Mouse (Mus musculus): ENCODE measurements at regions not wholly inside any gene's neighbourhood (a gene's known extent, or its start where the extent isn't known, plus 50 kb on each side); places are given as distances from the start of the nearest gene placed in this dataset.
A peak's percentile ranks its signal among the peaks of the same experiment; 100 is the strongest.

DNA sequence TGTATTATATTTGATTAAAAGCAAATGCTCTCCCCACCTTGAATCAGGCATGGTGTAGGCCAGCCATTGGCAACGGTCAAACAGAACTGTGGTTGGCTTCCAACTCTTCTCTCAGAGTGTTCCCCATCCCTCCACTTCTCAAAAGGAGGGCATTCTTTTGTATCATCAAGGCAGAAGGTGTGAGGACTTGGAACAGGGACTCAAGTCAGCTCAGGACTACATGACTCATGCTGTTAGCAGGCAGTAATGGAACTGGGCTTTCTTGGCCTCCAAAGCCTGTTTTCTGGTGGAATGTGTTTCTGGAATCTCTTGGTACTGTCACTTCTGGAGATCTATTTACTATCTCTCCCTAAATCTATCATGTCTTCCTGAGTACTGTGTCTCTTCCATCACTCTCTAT, 216.3 kb upstream of the Slc30a5 start:
- no peak for DNase-seq (ENCODE audit: low spot score in 2 of 2)

DNA sequence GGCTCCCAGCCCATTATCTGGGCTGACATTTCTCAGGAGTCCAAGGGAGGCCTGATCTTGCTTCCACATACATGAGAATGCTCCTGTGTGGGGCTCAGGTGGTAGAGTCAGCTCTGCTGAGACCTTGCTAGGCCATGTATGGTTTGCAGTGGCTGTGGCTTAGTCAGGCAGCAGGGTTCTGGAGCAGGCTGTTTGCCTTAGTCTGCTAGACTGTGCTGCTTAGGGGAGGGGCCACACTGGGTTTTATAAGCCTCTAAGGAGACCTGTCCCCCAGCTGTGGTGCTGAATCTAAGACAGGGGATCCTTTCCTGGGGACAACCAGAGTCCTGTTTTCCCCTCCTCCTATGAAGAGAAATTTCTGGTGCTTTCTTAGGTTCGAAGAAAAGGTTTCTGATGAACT, 199.4 kb upstream of the Slc30a5 start:
- peak in 1 of 2 experiments; percentile 24 for DNase-seq (ENCODE audit: low spot score in 2 of 2)

DNA sequence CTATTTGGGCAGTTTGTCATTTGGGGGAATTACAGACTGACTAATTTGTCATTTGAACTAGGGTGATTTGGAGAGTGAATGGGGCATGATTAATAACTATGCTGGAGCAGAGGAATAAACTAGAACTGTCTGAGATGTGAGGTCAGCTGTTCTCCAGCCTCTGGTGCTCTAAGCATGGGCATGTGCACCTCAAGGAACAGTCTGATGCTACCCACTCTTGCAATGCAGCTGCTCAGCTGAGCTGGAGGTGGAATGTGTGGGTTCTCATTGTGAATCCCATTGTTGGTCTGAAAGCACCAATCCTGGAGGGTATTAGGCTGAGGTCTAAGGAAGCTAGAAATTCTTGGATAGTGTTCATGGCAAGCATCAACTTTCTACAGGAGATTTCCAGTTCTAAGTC, 192.8 kb upstream of the Slc30a5 start:
- no peak for DNase-seq (ENCODE audit: low spot score in 2 of 2)

DNA sequence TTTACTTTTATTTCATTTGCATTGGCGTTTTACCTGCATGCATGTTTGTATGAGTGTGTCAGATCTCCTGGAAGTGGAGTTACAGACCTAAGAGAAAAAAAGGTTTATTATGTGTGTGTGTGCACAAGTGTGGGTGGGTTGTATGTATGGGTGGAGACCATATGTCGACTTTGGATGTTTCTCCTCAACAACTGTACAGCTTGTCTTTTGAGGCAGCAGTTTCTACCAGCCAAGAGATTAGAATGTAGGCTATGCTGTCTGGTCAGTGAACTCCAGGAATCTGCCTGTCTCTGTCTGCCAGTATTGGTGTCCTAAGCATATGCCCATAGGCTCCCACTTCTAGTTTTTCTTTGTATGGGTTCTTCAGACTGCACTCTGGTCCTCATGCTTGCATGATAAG, 192.3 kb upstream of the Slc30a5 start:
- DNase-seq (ENCODE audit: low spot score in 2 of 2): no peak

DNA sequence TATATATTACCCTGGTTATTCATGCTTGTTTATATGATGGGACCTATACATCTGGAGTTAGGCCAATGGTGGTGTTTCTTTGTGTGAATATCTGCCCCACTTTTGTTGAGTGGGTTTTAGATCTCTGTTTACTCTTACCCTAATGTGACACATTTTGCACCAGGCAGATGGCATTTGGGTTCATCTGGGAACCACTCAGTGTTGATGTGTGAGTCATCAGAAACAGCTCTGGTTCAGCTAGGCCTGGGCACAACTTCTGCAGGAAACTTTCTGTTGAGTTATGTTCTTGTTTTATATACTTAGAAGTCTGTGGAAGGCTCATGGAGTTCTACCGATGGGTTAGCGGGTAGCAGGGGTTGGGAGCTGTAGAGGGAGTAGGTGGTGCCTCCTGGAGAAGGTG, 191.7 kb upstream of the Slc30a5 start:
- no peak for DNase-seq (ENCODE audit: low spot score in 2 of 2)

DNA sequence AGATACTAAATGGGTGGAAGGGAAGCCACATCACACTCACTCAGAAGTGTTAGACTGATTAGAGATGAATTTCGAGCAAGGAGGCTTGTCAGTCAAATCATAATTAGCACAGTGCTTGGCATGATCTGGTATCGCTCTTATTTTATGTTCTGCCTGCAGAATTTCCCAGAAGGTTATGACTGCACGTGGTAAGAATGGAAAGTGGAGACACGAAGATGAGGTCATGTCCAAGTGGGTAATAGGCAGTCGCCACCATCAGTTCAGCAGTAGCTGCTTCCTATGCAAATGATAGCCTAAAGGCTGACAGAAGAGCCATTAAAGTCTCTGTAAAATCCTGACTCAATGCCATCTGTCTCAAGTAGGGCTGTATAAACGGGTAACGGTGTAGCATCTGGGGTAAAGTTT, 186.0 kb upstream of the Slc30a5 start:
- no peak for DNase-seq (ENCODE audit: low spot score in 2 of 2)

DNA sequence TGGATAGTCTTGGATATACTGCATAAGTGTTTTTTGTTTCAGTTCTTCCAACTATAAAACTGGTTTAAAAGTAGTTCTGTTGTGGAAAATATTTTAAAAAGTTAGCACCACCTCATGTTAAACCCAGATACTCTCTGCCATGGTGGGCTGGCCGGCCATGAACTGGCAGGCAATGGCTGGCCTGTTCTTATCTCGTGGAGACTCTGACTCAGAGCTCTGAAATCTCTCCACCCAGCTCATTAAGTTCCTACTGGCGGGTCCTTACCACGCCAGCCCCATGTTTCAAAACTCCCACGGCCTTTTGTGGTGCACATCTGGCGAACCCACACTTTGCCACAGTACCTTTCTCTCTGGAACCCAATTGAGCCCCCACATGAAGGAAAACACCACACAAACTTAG, 183.8 kb upstream of the Slc30a5 start:
- DNase-seq (ENCODE audit: low spot score in 2 of 2): no peak

DNA sequence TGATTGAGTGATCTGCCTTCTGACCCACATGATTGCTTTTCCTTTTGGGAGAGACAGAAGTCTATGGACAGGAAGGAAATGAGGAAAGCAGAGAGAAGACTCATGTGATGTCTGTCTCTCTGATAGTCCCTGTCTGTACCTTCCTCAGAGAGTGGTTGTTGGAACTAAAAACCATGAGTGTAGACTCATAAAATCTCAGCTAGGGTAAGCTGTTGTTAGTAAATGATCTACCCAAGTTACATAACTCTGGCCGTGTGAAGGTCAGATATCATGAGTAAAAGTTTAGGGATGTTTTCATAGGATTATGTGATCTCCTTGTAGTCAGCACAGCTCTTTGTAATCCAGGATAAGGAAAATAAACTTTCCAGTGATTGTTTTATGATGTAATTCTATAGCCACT, 183.0 kb upstream of the Slc30a5 start:
- no peak for DNase-seq (ENCODE audit: low spot score in 2 of 2)

DNA sequence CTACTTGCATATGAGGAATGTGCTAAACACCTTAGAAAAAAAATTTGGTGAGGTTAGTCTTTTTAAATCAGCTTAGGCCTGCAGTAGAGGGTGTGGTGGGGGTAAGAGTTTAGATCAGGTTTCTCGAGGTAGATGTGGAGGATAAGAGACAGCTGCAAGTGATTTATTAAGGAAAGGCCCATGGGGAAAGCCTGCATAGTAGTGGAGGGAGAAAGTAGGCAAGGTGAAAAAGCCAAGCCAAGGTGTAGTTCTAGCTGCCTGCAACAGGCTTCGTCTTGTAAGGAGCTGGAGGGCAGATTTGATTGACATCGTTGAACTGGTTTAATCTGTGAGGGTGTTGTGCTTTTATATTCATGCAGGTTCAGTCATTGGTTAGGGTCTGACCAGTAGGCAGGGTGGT, 182.2 kb upstream of the Slc30a5 start:
- no peak for DNase-seq (ENCODE audit: low spot score in 2 of 2)

DNA sequence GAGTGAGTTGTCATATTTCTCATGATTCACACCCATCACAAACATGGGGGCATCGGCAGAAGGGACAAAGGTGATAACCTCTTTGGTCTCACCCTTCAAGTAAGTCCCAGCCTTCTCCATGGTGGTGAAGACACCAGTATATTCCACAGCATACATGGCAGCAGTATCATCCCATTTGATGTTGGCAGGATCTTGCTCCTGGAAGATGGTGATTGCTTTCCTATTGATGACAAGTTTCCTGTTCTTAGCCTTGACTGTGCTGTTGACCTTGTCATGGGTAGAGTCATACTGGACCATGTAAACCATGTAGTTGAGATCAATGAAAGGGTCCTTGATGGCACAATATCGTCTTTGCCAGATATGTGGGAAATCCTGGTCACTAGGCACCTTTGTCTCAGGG, 180.4 kb upstream of the Slc30a5 start:
- no peak for DNase-seq (ENCODE audit: low spot score in 2 of 2)

DNA sequence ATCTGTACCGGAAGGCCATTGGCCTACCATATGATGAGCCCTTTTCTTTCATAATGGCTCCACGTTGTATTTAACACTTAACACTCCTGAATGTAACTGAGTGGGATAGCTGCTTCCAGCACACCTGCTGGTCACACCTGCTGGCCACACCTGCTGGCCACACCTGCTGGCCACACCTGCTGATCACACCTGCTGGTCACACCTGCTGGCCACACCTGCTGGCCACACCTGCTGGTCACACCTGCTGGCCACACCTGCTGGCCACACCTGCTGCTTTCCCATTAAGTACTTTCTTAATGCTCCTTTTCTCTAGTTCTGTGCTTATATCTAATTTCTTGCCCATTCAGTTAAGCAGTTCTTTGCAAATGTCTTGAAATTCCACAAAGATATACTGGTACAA, 157.4 kb upstream of the Slc30a5 start:
- DNase-seq (ENCODE audit: low spot score in 2 of 2): no peak

DNA sequence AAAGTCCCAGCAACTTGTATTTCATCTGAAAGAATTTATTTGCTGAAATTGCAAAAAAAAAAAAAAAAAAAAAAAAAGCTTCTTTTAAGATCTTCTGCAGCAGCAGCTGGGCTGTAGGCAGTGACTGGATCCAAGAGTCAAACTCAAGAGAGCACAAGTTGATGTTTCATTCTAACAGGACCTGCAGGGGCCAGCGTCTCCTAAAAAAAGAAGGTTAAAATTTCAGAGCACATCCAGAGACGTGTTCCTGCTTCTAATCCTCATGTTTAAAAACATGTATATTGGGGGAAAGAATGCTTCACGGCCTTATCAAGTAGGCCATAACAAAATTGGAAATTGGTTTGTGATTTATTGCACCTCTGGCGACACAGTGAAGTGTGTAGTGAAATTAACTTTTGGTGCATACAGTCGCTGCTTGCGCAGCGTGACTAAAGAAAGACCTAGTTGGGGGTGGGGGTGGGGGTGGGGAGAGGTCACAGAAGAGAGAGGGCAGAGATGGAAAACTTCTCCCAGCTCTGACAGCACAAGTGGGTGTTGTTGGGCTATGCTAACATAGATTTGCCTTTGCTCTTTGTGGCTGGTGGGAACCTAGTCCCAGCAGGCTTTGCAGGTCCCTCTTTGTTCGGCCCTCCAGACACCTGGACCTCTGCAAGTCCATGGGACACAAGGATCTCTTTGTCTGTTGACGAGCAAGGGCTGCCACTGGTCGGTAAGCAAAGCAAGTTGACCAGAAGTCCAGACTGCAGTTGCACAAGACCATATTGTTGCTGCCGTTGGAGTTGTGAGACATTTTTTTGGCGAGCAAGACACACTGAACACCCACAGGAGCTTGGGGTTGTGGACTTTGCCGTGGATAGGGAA, 155.7 kb upstream of the Slc30a5 start:
- DNase-seq (ENCODE audit: low spot score in 2 of 2): no peak

DNA sequence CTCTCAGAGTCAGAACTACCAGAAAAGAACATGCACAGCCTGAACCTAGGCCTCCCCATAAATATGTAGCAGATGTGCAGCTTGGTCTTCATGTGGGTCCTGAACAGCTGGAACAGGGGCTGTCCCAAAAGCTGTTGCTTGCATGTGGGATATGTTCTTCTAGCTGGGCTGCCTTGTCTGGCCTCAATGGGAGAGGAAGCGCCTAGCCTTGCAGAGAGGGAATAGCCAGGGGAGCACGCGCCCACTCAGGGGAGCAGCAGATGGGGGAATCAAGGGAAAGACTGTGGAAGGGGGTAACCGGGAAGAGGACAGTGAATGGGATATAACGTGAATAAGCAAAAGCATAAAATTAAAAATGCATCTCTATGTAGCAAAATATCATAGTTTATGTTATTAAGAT, 154.9 kb upstream of the Slc30a5 start:
- DNase-seq (ENCODE audit: low spot score in 2 of 2): no peak

DNA sequence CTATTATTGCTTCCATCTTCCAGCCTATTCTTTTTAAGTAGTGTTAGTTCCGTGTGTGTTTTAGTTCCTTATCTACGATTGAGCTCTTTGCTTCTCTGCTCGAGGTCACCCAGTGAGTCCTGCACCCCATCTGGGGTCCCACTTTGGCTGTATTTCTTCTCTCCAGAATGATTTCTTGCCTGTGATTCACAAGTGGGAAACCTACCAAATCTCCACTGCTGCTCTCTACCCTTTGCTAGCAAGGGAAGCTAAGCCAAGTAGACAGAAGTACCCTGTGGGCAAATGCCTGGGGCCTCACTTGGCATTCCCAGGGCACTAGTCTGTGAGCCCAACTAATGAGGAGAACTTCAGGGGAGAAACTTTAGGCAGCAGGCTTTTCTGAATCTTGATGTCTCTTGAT, 142.5 kb upstream of the Slc30a5 start:
- DNase-seq (ENCODE audit: low spot score in 2 of 2): no peak

DNA sequence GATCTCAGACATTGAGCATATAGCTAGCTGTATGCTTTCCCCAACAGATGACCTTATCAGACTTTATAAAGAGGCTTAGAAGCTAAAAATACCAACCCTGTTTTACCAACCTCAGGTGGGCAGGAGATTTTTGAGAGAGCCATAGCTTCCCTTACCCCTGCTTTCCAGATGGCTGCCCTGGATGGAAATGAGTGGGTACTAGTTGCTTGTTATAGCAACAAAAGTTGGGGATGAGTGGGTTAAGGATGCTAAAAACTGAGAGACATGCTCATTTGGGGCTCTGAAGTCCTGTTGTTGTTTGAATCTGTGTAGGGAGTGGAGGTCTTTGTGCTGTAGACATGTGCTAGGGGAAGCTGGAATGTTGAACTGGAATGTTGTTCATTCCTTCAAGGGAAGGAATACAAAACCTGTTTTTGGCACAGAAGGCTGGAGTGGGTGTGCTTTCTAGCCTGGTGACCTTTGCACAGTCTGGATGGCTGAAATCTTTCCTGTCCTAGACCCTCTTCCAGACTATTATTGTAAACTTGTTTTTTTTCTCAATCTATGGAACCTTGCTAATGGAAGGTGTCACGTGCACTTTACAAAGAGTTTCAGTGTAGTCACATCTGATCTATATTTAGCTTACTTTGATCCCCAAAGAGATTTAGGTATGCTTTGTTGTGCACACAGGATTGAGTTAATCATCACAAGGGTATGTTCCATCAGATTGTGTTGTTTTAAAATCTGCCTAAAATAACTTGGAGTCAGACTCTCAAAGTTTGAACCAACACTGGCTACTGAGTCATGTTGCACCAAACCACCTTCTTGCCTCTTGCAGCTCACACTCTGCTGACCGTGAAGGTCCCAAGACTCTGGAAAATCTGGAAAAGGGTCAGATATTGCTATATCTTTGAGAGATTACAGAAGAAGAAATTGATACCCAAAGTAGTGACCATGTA, 138.1 kb upstream of the Slc30a5 start:
- no peak for DNase-seq (ENCODE audit: low spot score in 2 of 2)

DNA sequence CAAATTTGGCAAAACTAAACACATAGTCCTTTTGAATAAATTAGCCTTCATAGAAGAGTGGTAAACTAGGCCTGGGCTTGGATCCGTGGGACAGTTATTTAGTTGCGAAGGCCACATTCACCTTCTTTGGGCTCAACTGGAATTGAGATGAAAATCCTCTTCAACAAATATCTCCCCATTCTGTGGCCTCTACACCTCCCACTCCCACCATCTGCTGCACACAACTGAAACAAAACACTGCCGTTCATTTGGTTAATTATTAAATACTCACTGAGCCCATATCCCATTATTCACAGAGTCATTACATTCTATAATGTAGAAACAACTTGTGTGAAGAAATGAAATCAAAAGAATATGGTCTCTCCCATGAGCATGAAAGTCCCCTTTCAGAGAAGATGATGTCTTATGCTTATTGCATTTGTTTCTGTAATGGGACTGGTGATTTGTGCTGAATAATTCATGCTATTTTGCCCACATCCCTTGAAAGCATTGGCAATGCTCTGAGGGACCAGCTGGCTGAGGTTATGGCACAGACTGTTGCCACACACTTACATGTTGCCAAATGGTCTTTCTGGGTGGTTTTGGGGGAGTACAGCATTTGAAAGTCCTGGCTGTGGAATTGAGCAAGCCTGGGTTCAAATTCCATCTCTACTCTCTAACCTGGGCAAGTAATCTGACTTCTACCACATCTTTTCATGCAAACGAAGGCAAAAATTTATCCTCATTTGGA, 129.7 kb upstream of the Slc30a5 start:
- no peak for DNase-seq (ENCODE audit: low spot score in 2 of 2)

DNA sequence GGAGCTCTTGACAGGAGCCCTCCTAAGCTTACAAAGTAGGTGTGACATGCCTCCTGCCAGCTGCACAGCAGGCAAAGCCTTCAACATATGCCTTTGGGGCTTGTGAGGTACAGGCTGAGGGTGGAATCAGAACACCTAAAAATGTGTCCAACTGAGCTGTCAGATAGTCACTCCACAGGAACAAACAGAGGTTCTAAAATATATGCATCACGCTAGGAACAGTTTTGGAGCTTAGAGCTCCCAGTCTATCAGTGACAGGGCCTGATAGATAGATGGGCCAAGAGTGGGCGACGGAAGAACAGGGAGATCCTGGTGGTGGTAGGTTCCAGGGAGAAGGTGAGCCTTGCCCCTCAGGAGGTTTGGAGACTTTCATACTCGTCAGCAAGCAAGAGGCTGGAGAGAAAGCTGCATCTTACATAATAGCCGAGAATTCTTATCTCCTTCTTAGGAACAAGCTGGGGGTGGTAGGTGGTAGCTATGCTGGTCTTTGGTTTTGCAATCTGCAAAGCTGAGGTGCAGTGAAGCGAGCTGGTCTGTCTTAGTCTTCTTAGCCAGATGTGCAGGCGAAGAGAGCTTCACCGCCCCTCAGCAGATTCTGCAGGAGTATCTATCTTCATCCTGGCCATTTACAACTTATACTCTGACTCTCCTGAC, 121.5 kb upstream of the Slc30a5 start:
- DNase-seq (ENCODE audit: low spot score in 2 of 2): no peak

DNA sequence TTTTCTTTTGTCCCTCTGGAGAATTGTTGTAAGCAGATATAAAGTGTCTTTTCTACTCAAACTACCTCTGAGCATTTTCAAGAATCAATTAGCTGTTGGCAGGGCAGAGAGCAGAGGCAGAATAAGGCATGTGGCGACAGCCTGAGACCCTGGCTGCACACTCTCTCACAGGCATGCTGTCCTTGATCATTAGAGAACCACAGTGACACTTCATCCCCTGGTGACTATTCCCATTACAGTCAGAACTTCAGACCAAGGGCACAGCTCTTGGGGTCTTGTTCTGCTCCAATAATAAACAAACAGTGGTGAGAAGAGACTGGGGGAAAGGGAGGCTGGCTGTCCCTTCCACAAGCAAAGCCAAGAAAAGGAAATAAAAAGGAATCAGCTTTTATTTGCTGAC, 120.9 kb upstream of the Slc30a5 start:
- DNase-seq (ENCODE audit: low spot score in 2 of 2): no peak

DNA sequence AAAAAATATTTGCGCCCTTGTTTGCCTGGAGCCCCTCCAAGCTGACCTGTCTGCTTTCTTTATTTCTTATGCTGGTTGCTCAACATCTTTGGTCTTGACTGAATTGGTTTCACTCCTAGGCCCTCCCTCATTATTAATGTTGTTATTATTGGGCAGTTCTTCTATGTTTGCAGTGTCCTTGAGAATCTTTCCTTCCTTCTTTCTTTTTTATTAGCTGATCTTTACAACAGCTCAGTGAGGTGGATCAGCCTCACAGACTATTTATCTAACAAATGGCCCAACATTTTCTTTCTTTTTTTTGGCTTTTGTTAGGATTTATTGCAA, 117.9 kb upstream of the Slc30a5 start:
- no peak for DNase-seq (ENCODE audit: low spot score in 2 of 2)

DNA sequence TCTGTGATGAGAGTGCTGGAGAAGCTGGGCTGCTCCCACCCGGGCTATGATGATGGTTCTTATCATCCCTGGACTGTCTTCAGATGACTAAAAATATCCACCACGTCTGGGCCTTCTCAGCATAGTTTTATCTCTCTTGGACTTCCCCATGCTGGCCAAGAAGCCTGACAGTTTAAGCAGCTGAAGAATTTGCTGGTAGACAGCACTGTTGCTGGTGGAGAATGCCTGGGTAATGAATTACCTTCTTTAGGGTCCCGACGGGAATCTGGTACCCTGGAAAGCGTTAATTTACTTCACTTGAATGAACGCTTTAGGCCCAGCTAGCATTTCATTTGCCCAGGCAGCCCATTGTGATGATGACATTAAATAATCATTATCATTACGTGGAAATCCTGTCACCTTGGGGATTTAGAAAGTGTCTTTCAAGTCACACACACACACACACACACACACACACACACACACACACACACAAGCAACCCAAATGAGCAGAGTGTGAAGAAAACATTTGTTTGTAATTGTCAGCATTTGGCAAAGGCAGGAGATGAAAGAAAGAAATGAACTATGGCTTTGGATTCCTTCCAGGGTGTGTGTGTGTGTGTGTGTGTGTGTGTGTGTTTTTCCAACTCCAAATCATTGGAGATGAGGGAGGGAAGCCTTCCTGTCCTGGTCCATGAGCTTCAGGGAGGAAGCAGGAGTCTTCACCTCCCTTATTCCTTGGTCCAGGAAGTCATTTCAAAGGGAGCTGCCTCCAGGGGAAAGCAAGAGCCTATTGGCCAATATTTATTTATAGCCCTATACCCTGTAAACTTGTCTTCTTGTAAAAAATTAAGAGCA, 117.3 kb upstream of the Slc30a5 start:
- DNase-seq (ENCODE audit: low spot score in 2 of 2): no peak

Measured in gastrocnemius, postnatal 4 days (tissue).